Mouse (Mus musculus): ENCODE data around the gene Exoc3l2. TPM values are rescaled to one million over a fixed set of nuclear protein-coding genes. Genes with fewer than 3 reads are reported as not detected.
A peak's percentile ranks its signal among the peaks of the same experiment; 100 is the strongest.

Exoc3l2 gene
- total RNA-seq (2021): under 1 TPM; 0.18 to 0.20 TPM

DNA sequence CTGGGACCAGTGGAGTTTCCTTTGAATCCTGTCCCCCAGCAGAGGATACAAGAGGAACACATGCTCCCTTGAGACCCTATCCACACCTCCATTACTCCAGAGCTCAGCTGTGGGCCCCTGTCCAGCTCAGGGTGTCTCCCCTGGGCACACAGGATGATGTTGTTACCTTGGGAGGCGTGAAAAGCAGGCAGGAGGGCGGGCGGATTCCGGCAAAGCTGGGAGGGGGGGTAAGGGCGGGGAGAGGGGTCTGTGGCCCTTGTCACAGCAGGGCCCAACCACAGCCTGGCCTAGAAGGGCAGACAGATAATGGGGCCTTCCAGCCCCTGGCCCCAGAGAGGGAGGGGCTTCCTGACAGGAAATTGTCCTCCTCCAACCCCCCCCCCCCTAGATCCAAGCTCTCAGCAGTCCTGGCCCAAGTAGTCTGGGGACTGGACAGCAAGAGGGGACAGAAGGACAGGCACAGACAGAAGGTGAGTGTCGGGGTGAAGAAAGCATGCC, at the start of gene Exoc3l2:
Gene Exoc3l2, plus strand, starts transcription at position 448 of the 498 bp plus-strand sequence.
- DNase-seq: no peak

DNA sequence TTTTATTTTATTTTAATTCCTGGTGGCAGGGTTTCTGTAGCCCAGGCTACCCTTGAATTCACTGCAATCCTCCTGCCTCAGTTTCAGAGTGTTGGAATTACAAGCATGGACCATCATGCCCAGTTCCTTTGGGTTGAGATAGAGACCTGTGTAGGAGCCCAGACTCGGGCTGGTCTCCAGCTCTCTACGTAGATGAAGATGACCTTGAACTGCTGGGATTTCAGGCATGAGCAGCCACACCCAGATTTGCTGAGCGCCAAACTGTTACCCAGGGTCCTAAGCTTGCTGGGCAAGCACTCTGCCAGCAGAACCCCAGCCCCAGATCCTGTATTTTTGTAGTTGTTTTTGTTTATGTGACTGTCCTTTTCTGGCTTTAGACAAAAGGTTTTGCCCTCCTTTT, 49.6 kb upstream of the Exoc3l2 start:
- no peak for DNase-seq

DNA sequence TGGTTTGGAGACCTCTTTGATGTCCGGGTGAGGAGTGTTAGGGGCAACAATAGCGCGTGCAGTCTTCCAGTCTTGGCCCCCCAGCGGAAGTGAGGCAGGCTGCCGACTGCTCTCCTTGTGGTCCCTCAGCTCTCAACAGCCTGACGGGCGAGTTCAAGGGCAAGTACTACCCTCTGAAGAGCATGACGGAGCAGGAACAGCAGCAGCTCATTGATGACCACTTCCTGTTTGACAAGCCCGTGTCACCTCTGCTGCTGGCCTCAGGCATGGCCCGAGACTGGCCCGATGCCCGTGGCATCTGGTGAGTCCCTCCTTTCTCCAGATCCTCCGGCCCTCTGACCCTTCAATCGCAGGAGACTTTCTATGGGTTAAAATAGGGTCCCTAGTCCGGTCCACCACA, 46.5 kb upstream of the Exoc3l2 start:
- DNase-seq: no peak

DNA sequence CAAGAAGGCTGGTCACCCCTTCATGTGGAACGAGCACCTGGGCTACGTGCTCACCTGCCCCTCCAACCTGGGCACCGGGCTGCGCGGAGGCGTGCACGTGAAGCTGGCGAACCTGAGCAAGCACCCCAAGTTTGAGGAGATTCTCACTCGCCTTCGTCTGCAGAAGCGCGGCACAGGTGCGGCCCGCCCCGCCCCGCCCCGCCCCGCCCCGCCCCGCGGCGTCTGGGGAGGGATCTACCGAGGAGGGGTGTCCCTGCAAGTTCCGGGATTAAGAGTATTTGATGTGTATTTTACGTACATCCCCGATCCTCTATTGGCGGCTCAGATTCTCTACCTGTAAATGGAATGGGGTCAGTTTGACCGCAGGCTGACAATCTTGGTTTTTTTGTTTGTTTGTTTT, 43.0 kb upstream of the Exoc3l2 start:
- no peak for DNase-seq

DNA sequence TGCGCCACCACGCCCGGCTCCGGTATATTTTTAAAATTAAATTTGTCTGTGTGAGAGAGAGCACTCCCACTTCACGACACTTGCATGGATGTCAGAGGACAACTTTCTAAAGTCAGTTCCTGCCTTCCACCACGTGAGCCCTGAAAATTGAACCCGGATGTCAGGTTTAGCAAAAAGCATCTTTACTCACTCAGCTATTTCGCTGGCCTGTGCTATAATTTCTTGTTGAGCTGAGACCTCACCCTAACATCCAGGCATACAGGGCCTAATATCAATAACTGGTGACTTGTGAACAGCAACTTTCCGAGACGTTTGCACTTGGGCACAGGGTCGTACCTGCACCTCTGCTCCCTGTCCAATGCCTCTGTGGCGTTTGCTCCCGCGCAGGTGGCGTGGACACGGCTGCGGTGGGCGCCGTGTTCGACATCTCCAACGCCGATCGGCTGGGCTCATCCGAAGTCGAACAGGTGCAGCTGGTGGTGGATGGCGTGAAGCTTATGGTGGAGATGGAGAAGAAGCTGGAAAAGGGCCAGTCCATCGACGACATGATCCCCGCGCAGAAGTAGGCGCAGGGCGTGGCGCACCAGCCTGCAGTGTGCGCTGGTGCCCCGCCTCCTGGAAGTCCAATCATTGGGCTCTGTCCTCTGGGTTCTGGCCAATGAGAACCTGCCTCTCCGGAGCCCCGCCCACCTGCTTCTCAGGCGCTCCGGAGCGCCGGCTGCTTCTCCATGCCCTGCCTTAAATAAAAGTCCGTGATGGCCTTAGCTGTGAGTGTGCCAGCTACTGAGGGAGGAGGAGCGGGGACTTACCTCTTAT, 42.1 kb upstream of the Exoc3l2 start:
- peak; percentile 76 to 84 for DNase-seq

DNA sequence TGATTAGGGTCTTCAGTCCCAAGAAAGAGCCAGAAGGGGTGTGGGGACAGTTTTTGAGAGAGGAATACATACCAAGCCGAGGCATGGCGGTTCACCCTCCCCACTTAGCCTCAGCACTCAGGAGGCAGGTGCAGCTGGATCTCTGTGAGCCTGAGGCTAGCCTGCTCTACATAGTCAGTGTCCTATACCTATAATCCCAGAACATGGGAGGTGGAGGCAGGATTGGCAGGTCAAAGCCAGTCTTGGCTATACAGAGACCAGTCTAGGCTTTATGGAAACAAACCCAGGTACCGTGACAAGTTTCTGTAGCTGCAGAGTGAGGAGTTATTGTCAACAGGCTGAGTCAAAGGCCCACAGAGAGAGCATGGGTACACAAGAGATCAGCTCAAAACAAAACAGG, 40.0 kb upstream of the Exoc3l2 start:
- no peak for DNase-seq

DNA sequence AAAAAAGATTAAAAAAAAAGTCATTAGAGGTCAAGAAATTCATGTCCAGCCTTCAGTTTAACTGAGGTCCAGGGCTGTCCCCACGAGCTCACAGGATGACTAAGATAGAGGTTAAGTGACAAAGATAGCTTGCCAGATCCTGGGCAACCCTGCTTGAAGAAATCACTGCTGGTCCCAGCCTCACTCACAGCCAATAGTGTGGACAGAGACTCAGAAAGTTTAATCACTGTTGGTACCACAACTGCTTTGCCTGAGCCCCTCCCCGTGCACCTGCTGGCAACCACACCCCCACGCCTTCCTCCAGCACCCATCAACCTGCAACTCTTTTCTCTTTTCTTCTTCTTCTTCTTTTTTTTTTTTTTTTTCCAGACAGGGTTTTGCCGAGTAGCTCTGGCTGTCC, 39.1 kb upstream of the Exoc3l2 start:
- DNase-seq: no peak

DNA sequence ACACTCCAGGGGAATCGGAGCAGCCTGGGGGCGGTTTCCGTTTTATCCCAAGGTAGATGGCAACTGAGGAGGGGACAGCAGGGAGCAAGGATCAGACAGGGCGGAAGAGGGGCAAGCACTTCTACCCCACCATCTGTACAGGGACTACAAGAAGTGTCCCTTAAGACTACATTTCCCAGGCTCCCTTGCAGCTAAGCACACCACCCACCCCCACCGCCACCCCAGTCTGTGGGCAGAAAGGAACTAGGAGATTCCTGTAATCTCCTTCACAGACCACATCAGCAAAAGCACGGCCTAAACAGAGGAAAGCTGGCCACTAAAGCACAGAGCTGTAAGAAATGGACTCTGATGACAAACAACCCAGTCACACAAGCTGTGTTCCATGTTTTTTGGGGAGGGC, 36.8 kb upstream of the Exoc3l2 start:
- no peak for DNase-seq

DNA sequence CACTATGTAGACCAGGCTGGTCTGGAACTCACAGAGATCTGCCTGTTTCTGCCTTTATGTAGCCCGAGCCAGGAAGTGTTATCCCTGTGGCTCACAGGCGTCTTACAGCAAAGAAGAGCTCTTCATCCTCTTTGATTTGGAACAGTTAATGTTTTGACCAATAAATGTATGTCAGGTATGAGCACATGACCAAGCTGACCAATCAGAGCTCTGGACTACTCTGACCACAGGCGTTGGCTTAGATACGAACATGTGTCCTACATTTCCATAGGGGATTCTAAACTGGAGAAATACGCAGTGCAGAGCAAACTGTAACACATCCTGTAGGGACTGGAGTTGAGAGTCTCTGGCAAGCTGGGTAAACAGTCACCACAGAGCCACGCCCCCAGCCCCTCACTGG, 36.2 kb upstream of the Exoc3l2 start:
- no peak for DNase-seq

DNA sequence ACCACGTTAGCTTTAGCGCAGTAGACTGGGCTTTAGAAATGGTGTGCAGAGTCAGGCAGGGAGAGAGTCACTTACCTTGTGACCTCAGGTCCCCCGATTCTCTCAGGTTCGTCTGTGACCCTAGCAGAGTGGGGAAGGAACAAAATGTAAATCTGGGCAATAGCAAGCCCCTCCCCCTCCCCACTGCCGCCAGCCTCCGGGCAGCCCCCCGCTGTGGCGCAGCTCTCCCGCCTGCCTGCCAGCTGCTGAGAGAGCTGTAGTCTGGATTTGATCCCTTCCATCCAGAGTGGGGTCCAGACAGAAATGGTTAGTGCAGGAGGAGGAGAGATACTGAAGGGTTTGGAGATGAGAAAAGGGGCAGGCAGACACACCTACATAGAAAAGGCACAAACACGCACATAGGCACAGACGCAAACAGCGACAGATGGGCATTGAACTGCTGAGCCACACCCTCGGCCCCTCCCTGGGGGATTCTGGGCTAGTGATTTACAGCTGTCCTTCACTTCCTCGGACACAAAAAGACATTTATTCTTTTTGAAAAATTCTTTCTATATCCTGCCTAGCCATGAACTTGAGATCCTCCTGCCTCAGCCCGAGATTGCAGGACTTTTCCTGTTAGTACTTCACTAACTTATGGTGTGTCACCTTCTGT, 35.0 kb upstream of the Exoc3l2 start:
- no peak for DNase-seq

DNA sequence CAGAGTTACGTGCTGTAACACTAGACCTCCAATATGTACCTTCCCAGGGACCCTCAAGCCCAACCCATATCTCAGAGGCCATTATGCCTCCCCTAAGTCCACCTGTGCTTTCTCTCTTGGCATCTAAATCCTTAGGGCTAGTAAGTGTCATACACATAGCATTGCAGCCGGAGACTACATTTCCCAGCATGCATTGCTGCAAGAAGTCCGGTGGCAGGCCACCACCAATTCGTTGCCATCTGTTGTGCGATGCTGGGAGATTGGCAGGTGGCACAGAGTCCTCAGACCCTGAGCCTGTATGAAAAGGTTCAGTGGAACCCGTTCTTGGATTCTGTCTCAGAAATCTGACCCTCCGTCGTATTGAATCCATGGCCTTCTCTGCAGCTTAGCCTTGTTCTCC, 33.4 kb upstream of the Exoc3l2 start:
- no peak for DNase-seq

DNA sequence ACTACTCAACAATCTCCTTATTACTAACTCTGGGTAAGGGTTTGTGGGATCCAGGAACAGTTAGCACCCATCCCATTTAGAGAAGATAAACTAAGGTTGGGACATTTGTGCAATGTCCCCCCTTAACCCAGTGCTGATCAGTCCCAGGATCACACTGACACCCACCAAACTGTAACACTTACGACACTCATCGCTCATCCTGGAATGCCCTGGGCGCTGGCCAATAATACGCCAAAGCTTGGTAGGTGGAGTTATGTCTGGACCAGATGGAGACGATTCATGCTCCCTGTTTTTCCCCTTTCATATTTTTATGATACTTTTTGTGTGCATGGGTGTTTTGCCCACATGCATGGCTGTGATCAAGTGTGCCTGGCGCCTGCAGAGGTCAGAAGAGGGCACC, 32.7 kb upstream of the Exoc3l2 start:
- DNase-seq: peak in 1 of 2 experiments; percentile 29

DNA sequence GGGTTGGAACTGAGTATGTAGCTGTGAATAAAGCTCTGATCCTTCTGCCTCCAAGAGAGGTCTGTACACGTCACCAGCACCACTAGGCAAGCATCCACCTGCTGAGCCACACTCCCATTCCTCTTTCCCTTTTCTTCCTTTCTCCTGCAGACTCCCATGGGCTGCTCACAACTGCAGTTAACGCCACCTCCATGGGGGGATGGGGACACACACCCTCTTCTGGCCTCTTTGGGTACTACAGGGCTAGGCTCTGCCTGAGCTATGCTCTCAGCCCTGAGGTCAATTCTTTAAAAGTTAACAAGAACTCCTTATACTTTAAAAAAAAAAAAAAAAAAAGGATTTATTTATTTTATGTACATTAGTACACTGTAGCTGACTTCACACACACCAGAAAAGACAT, 30.7 kb upstream of the Exoc3l2 start:
- DNase-seq: no peak

DNA sequence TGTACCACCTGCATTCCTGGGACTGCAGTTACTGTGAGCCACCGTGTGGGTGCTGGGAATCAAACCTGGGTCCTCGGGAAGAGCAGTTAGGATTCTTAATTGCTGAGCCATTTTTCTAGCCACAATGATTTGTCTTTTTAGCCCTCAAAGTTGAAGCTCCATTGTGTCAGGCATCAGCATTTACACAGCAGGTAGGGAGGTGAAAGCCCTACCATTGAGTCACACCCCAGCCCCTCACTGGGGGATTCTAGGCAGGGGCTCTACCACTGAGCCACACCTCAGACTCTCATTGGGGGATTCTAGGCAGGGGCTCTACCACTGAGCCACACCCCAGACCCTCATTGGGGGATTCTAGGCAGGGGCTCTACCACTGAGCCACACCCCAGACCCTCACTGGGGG, 26.9 kb upstream of the Exoc3l2 start:
- no peak for DNase-seq

DNA sequence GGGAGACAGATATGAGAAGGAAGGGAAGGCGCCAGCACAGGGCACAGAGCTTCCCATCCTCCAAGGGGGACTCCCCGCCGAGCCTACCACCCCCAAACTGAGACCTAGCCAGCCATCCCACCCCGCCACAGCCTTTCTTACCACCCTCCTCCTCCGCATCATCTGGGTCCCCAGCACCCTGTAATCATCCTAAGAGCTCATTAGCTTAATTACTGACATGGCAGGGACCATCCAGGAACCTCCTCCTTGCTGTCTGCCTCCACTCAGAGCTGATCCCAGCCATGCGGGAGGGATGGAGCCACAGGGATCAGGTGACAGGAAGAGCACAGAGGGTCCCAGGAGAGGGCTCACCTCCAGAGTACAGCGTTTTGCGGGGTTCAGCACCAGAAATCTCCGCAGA, 26.1 kb upstream of the Exoc3l2 start:
- peak; percentile 56 to 68 for DNase-seq

DNA sequence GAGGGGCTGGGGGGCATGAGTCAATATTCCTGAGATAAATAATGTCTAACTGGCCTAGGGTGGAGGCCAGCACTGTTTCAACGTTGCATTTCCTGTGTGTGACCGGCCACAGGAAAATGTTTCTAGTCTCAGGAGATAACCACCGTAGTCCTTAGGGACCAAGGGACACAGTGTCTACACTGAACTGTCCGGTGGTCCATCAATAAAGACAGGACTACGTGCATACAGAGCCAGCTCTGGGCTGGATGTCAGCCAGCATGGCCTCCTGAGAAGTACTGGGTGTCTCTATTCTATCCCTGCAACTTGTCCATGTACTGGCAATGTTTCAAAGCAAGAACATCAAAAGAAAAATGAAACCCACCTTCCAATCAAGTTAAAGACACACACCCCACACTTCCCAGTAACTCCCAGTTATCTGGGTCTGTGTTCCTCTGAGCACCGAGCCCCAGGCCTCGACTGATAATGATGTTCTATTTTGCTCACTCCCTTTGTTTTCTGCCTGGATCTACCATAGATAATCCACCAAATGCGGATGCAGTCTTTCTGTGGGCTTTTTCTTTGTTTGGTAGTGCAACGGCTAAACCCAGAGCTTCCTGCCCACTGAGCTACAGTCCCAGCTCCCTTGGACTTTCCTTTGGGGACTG, 21.6 kb upstream of the Exoc3l2 start:
- no peak for DNase-seq

DNA sequence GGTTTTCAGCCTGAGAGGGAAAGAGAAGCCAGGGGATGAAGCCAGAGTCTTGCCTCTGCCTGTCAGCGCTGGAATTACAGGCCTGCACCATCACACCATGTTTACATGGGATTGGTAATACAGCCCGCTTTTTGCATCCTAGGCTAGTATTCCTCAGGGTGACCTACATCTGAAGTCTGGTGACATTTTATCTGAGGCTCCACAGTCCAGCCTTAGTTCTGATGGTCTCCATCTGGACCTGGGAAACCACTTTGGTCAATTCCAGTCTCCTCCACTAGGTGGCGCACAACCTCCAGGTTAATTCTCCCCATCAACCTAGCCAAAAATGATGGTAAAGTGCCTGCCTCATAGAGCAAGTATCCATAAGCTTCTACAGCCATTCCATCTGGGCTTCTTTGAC, 19.8 kb upstream of the Exoc3l2 start:
- DNase-seq: peak; percentile 68 to 81

DNA sequence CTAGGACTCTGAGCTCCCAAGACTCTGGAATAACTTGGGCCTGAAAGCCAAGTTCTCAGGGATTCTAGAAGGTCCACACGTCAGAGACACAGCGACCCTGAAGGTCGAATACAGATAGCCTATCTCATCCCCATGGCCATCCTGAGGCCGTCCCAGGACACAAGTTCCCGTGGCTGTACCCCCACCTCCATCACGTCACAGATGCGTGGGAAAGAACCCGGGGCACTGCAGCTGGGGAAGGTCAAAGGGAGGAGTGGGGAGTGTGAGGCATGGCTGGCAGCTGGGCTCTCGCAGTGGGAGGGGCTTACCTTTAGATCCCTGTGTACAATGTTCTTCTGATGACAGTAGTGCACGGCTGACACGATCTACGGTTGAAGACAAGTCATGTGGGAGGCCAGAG, 18.3 kb upstream of the Exoc3l2 start:
- DNase-seq: no peak

DNA sequence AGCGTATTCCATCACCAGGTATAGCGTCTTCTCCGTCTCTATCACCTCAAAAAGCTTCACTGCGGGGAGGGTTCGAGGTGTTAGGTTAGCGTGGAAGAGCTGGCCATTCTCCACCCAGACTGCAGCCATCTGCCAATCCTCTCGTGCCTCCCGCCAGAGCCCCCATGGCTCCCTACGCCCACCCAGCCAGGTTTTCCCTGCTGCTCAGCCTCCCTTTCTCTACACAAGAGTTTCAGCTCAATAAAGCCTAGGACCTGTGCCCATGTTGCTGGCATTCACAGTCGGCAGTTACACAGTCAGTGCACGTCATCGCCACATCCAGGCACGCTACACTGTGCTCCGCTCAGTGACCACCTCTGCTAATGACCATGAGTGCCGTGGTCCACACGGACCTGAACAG, 15.4 kb upstream of the Exoc3l2 start:
- peak in 1 of 2 experiments; percentile 47 for DNase-seq

DNA sequence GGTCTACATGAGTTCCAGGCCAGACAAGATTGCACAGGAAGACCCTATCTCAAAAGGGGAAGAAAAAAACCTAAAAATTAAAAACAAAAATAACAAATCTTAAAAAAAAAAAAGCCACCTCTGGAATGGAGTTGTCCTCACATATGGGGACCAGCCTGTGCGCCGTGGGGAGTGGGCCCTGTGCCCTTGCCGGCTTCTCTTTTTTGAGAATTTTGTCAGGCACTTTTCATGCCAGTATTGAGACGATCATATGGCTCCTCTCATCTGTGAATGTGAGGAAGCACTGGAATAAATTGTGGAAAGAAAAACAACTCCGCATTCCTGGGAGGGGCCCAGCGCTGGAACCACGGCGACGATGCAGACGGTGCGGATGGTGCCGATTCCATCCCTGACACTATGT, 14.0 kb upstream of the Exoc3l2 start:
- no peak for DNase-seq

DNA sequence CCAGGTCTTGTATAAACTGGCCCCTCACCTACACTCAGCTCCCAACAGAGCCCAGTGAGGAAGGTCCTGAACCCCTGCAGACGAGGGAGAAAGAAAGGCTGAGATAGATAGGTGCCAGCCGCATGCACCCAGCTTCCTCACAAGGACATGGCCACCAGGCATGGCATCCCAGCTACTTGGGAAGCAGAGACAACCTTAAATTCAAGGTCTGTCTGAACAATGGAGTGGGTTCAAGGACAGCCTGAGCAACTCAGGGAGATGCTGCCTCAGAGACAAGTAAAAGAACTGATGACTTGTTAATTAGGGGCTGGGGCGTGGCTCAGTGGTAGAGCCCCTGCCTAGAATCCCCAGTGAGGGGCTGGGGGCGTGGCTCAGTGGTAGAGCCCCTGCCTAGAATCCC, 7.9 kb upstream of the Exoc3l2 start:
- no peak for DNase-seq

DNA sequence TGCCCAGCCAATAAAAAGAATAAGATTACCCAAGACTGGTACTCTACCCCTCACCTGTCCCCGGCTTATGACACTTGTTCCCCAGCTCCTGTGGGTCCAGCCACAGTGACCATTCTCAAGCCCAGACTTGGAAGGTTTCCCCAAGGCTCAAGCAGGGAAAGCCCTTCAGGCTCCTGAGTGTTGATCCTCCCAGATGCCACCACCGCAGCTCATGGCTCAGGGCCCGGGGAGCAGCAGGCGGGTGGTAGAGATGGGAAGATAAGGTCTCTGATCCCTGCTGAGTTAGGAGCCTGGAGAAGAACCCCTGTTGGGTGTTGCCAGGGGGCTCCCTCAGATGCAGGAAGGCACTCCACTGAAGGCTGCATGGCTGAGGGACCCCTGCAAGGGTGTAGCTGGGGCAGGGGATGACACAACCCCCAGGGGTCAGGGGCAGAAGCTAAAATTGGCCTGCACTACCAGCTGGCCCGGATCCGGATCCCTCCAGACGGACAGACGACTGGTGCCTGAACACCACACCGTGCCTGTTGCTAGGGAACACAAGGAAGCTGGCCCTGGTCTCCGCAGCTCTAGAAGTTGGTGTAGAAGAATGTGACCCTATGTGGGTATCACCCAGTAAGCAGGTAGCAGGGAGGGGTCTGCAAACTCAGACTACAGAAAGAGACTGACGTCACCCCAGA, 7.2 kb upstream of the Exoc3l2 start:
- DNase-seq: no peak

DNA sequence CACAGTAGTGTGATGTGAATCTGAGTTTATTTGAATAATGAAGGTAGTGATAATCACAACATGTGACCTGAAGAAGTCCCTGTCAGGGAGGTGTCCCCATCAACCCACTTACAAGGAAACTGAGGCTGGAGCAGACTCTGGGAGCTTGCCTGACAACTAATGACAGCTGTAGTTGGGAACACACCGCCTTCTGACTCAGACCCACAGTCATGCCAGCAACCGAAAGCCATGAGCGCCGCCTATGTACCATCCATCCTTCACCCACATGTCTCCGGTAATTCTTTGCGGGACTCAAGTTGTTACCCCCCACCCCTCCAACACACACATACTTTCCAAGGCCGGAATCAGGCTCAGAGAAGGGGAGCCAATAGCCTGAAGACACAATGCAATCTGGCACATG, 6.5 kb upstream of the Exoc3l2 start:
- peak; percentile 41 to 51 for DNase-seq

All from layer of hippocampus, postnatal 36 days (tissue).